ENCODE assay signal across 18 mouse cellular contexts in genomic region chr16:17052087-17052486, GRCm38 (mm10). TPM values are rescaled to one million over a fixed set of nuclear protein-coding genes. Genes with fewer than 3 reads are reported as not detected.
DNase-seq lines count a peak whose midpoint lies in the region; ATAC-seq and TF ChIP-seq lines count a peak whose summit lies in the region.
"Had no signal": no experiment of that assay in that cellular context is flagged by ENCODE, and none has a peak within 500 bp of the region (broad histone marks: within the 10 kb centered on the region; RNA-seq: fewer than 3 reads in every experiment).

No protein-coding gene starts in this region.

- no peak overlapping the region for H3K4me2 ChIP-seq in hindbrain, embryonic 12.5 days (replicated peaks)
- no peak overlapping the region for H3K4me2 ChIP-seq in hindbrain, embryonic 14.5 days (replicated peaks)
- H3K4me2 ChIP-seq in liver, embryonic 12.5 days, result no peak overlapping the region
- no peak overlapping the region for H3K4me2 ChIP-seq in intestine, embryonic 16.5 days (ENCODE audit: low read depth, low read length)
- H3K4me2 ChIP-seq: embryonic facial prominence, embryonic 12.5 days; limb, embryonic 13.5 days had no signal

- no peak for TF ChIP-seq CTCF in E14TG2a.4 (conservative IDR thresholded peaks at IDR 0.05; ENCODE audit: low read length)

- no peaks in the 10 kb centered on the region for H3K27me3 ChIP-seq in hindbrain, embryonic 12.5 days
- H3K27me3 ChIP-seq in hindbrain, embryonic 14.5 days (ENCODE audit: control insufficient read depth, insufficient read depth, low read length), result no peaks in the 10 kb centered on the region
- H3K27me3 ChIP-seq in liver, embryonic 12.5 days (replicated peaks), result no peaks in the 10 kb centered on the region
- H3K27me3 ChIP-seq in E14TG2a.4 (ENCODE audit: insufficient read depth, low read length), result no peaks in the 10 kb centered on the region
- H3K27me3 ChIP-seq in intestine, embryonic 16.5 days (replicated peaks; ENCODE audit: control insufficient read depth, insufficient read depth, low read length), result no peaks in the 10 kb centered on the region
- H3K27me3 ChIP-seq: embryonic facial prominence, embryonic 12.5 days; limb, embryonic 13.5 days; Patski had no signal

- peaks cover 21% of the 10 kb centered on the region for H3K36me3 ChIP-seq in hindbrain, embryonic 12.5 days
- peaks cover 17% of the 10 kb centered on the region for H3K36me3 ChIP-seq in hindbrain, embryonic 14.5 days (replicated peaks; ENCODE audit: control insufficient read depth, insufficient read depth)
- peaks cover 28% of the 10 kb centered on the region for H3K36me3 ChIP-seq in liver, embryonic 12.5 days
- H3K36me3 ChIP-seq in E14TG2a.4 (ENCODE audit: insufficient read depth, low read length), result peaks cover 32% of the 10 kb centered on the region
- H3K36me3 ChIP-seq in intestine, embryonic 16.5 days (ENCODE audit: control insufficient read depth, insufficient read depth, low read length), result no peaks in the 10 kb centered on the region

- H3K27ac ChIP-seq in hindbrain, embryonic 12.5 days, result no peak overlapping the region
- no peak overlapping the region for H3K27ac ChIP-seq in hindbrain, embryonic 14.5 days
- H3K27ac ChIP-seq in liver, embryonic 12.5 days, result no peak overlapping the region
- H3K27ac ChIP-seq in intestine, embryonic 16.5 days (ENCODE audit: low read length), result no peak overlapping the region
- H3K27ac ChIP-seq: embryonic facial prominence, embryonic 12.5 days; gastrocnemius, adult 2 months; left cerebral cortex, adult 2 months; limb, embryonic 13.5 days had no signal

- H3K9me3 ChIP-seq in hindbrain, embryonic 12.5 days (replicated peaks), result no peaks in the 10 kb centered on the region
- no peaks in the 10 kb centered on the region for H3K9me3 ChIP-seq in hindbrain, embryonic 14.5 days (ENCODE audit: control insufficient read depth, low read length)
- H3K9me3 ChIP-seq in liver, embryonic 12.5 days (replicated peaks), result no peaks in the 10 kb centered on the region
- H3K9me3 ChIP-seq in E14TG2a.4 (ENCODE audit: low read length), result no peaks in the 10 kb centered on the region
- H3K9me3 ChIP-seq in intestine, embryonic 16.5 days (ENCODE audit: control insufficient read depth, low read length), result no peaks in the 10 kb centered on the region
- H3K9me3 ChIP-seq: embryonic facial prominence, embryonic 12.5 days; limb, embryonic 13.5 days had no signal

- H3K4me3 ChIP-seq in hindbrain, embryonic 12.5 days, result no peak overlapping the region
- H3K4me3 ChIP-seq in hindbrain, embryonic 14.5 days (replicated peaks; ENCODE audit: low read length), result no peak overlapping the region
- no peak overlapping the region for H3K4me3 ChIP-seq in liver, embryonic 12.5 days
- peak overlapping the region; percentile 61 for H3K4me3 ChIP-seq in E14TG2a.4 (replicated peaks; ENCODE audit: low read length)
- no peak overlapping the region for H3K4me3 ChIP-seq in intestine, embryonic 16.5 days (ENCODE audit: low read length)
- H3K4me3 ChIP-seq: embryonic facial prominence, embryonic 12.5 days; gastrocnemius, adult 2 months; left cerebral cortex, adult 2 months; limb, embryonic 13.5 days had no signal

- peak; percentile 8; the same call in 1 of the 2 replicates for ATAC-seq in hindbrain, embryonic 12.5 days (ENCODE audit: low FRiP score)
- no peak for ATAC-seq in hindbrain, embryonic 14.5 days (ENCODE audit: low FRiP score)
- ATAC-seq in liver, embryonic 12.5 days, result 0 out of 2 replicates have a peak, but pooled peaks have one; percentile 31
- ATAC-seq in intestine, embryonic 16.5 days, result 0 out of 2 replicates have a peak, but pooled peaks have one; percentile 21
- ATAC-seq: hindbrain, embryonic 16.5 days; Patski had no signal

- no peak overlapping the region for H3K9ac ChIP-seq in hindbrain, embryonic 12.5 days
- H3K9ac ChIP-seq in hindbrain, embryonic 14.5 days, result no peak overlapping the region
- H3K9ac ChIP-seq in liver, embryonic 12.5 days, result no peak overlapping the region
- no peak overlapping the region for H3K9ac ChIP-seq in intestine, embryonic 16.5 days (ENCODE audit: low read depth, low read length)
- H3K9ac ChIP-seq: embryonic facial prominence, embryonic 12.5 days; limb, embryonic 13.5 days had no signal

- H3K4me1 ChIP-seq in hindbrain, embryonic 12.5 days, result peaks cover 10% of the 10 kb centered on the region; the same call in 1 of the 2 replicates
- peaks cover 5% of the 10 kb centered on the region; the same call in 1 of the 2 replicates for H3K4me1 ChIP-seq in hindbrain, embryonic 14.5 days (replicated peaks; ENCODE audit: control insufficient read depth, insufficient read depth, low read length)
- H3K4me1 ChIP-seq in liver, embryonic 12.5 days, result no peaks in the 10 kb centered on the region
- H3K4me1 ChIP-seq in E14TG2a.4 (replicated peaks; ENCODE audit: low read depth, low read length), result peaks cover 19% of the 10 kb centered on the region
- H3K4me1 ChIP-seq in intestine, embryonic 16.5 days (ENCODE audit: control insufficient read depth, insufficient read depth, low read length), result no peaks in the 10 kb centered on the region
- H3K4me1 ChIP-seq: embryonic facial prominence, embryonic 12.5 days; limb, embryonic 13.5 days had no signal

- WGBS in hindbrain, embryonic 12.5 days, result 79% methylated on average over 7 of the region's 7 CpGs
- 85% methylated on average over 7 of the region's 7 CpGs for WGBS in hindbrain, embryonic 14.5 days
- WGBS in liver, embryonic 12.5 days (ENCODE audit: insufficient replicate concordance), result 65% methylated on average over 7 of the region's 7 CpGs
- 74% methylated on average over 7 of the region's 7 CpGs for WGBS in intestine, embryonic 16.5 days

- DNase-seq in hindbrain, embryonic 14.5 days (ENCODE audit: low spot score), result no peak
- no peak for DNase-seq in liver
- DNase-seq in cerebellum, adult 8-10 months, result no peak
- DNase-seq: adrenal gland, postnatal 36 days; cerebellum, adult 2 months; lung, adult 2 months; right cerebral cortex, adult 18-20 months; thymus, adult 18-20 months had no signal

RNA-seq across cellular contexts. Expression of gene Ypel1, which starts 17.4 kb away (rescaled TPM):
- 96.2 and 105 TPM in 2 replicates for polyA plus RNA-seq in hindbrain, embryonic 12.5 days (2016; fragmentation: Nextera tagmentation; extraction: Ambion mirVana)
- polyA plus RNA-seq in hindbrain, embryonic 14.5 days (2014; fragmentation: Nextera tagmentation; extraction: Ambion mirVana), result 118 and 124 TPM in 2 replicates
- polyA plus RNA-seq in liver, embryonic 12.5 days (2016; fragmentation: Nextera tagmentation; extraction: Ambion mirVana), result 2.6 and 3.3 TPM in 2 replicates
- 9.1 and 9.9 TPM in 2 replicates for polyA plus RNA-seq in intestine, embryonic 16.5 days (2015; fragmentation: Nextera tagmentation; extraction: Ambion mirVana)

RNA-seq across cellular contexts. Expression of gene Ppil2, which starts 59.0 kb away (rescaled TPM):
- polyA plus RNA-seq in hindbrain, embryonic 12.5 days (2016; fragmentation: Nextera tagmentation; extraction: Ambion mirVana), result 154 and 157 TPM in 2 replicates
- polyA plus RNA-seq in hindbrain, embryonic 14.5 days (2014; fragmentation: Nextera tagmentation; extraction: Ambion mirVana), result 128 and 136 TPM in 2 replicates
- 72.7 and 77.5 TPM in 2 replicates for polyA plus RNA-seq in liver, embryonic 12.5 days (2016; fragmentation: Nextera tagmentation; extraction: Ambion mirVana)
- 130 and 132 TPM in 2 replicates for polyA plus RNA-seq in intestine, embryonic 16.5 days (2015; fragmentation: Nextera tagmentation; extraction: Ambion mirVana)
